Mouse (Mus musculus): Measurements from ENCODE around the gene Rgs11.

GRCm38 (mm10) chr17:26232863-26233262 is 30.1 kb downstream of the Rgs11 start:
- no peak for TF ChIP-seq POLR2A (IDR thresholded peaks at IDR 0.05; ENCODE audit: borderline replicate concordance, low read depth, low read length)
- TF ChIP-seq CTCF (IDR thresholded peaks at IDR 0.05; ENCODE audit: low read depth, low read length) = peak; percentile 27; the same call in 1 of the 2 replicates
